In the genomic region with DNA sequence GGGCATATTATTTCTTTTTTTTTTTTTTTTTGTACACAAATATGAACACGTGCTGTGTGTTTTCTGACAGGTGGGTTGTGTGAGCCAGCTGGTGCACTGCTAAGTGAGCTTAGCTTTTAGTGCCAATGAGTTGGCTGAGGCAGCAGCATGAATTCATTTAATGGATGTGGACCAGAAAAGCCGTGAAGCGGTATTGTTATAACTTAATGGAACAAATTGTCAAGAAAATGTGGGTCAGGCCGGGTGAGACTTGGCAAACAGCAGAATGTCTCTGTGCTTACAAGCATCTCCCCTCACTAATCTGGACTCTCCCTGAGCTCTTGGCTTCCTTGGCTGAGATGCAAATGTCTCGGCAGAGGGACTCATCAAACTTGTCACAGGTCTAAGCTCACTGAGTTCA, we compare ENCODE assay signal across 11 mouse cellular contexts. TPM values are rescaled to one million over a fixed set of nuclear protein-coding genes. Genes with fewer than 3 reads are reported as not detected.
DNase-seq lines count a peak whose midpoint lies in the region; ATAC-seq and TF ChIP-seq lines count a peak whose summit lies in the region.
"Had no signal": no experiment of that assay in that cellular context is flagged by ENCODE, and none has a peak within 500 bp of the region (broad histone marks: within the 10 kb centered on the region; RNA-seq: fewer than 3 reads in every experiment).

No protein-coding gene starts in this region.

- H3K9ac ChIP-seq in midbrain, embryonic 14.5 days (replicated peaks; ENCODE audit: low read length): no peak overlapping the region
- H3K9ac ChIP-seq: embryonic facial prominence, embryonic 12.5 days; intestine, embryonic 15.5 days had no signal

- no peaks in the 10 kb centered on the region for H3K27me3 ChIP-seq in midbrain, embryonic 14.5 days (ENCODE audit: control insufficient read depth, insufficient read depth, low read length)
- H3K27me3 ChIP-seq in midbrain, embryonic 10.5 days (ENCODE audit: low read depth, poor library complexity, severe bottlenecking): peaks cover 10% of the 10 kb centered on the region; the same call in 1 of the 2 replicates
- H3K27me3 ChIP-seq: CH12.LX; embryonic facial prominence, embryonic 12.5 days; intestine, embryonic 15.5 days had no signal

- H3K9me3 ChIP-seq in midbrain, embryonic 14.5 days (ENCODE audit: control insufficient read depth, low read length): no peaks in the 10 kb centered on the region
- no peaks in the 10 kb centered on the region for H3K9me3 ChIP-seq in midbrain, embryonic 10.5 days (replicated peaks)
- H3K9me3 ChIP-seq: embryonic facial prominence, embryonic 12.5 days; intestine, embryonic 15.5 days had no signal

- no peak overlapping the region for H3K4me3 ChIP-seq in midbrain, embryonic 14.5 days (replicated peaks; ENCODE audit: low read depth, low read length)
- no peak overlapping the region for H3K4me3 ChIP-seq in midbrain, embryonic 10.5 days
- no peak overlapping the region for H3K4me3 ChIP-seq in layer of hippocampus, adult 2 months
- H3K4me3 ChIP-seq: embryonic facial prominence, embryonic 12.5 days; intestine, embryonic 15.5 days had no signal

- no peak for TF ChIP-seq CTCF in layer of hippocampus, adult 2 months (conservative IDR thresholded peaks at IDR 0.05)

- no peaks in the 10 kb centered on the region for H3K36me3 ChIP-seq in midbrain, embryonic 14.5 days (ENCODE audit: control insufficient read depth, insufficient read depth, low read length)
- H3K36me3 ChIP-seq in midbrain, embryonic 10.5 days: no peaks in the 10 kb centered on the region
- H3K36me3 ChIP-seq: embryonic facial prominence, embryonic 12.5 days; intestine, embryonic 15.5 days had no signal

- ATAC-seq in midbrain, embryonic 14.5 days (ENCODE audit: low FRiP score, low TSS enrichment): no peak
- ATAC-seq: intestine, embryonic 15.5 days had no signal

- DNase-seq in gastrocnemius, adult 18-20 months (ENCODE audit: low spot score): peak; percentile 15
- DNase-seq in gastrocnemius, adult 8-10 months (ENCODE audit: low spot score in 2 of 2): no peak
- DNase-seq in midbrain, embryonic 14.5 days: peak; percentile 52
- DNase-seq in midbrain, embryonic 10.5 days (ENCODE audit: low spot score): no peak
- peak; percentile 60 to 66 for DNase-seq in layer of hippocampus, adult 2 months (ENCODE audit: low spot score in 2 of 2)
- DNase-seq in right cerebral cortex, postnatal 10 days (ENCODE audit: low spot score in 2 of 2): peak; percentile 47 to 63
- DNase-seq in embryo, embryonic 10 days (ENCODE audit: low spot score): no peak
- DNase-seq in frontal cortex, postnatal 14 days (ENCODE audit: low spot score in 2 of 2): no peak

- no peak overlapping the region for H3K4me2 ChIP-seq in midbrain, embryonic 14.5 days (ENCODE audit: low read length)
- H3K4me2 ChIP-seq: embryonic facial prominence, embryonic 12.5 days; intestine, embryonic 15.5 days had no signal

- H3K27ac ChIP-seq in midbrain, embryonic 14.5 days (replicated peaks; ENCODE audit: low read depth, low read length): no peak overlapping the region
- no peak overlapping the region for H3K27ac ChIP-seq in midbrain, embryonic 10.5 days (replicated peaks)
- no peak overlapping the region for H3K27ac ChIP-seq in layer of hippocampus, adult 2 months
- H3K27ac ChIP-seq: embryonic facial prominence, embryonic 12.5 days; intestine, embryonic 15.5 days had no signal

- 31% methylated on average over 5 of the region's 5 CpGs for WGBS in midbrain, embryonic 14.5 days
- 59% methylated on average over 5 of the region's 5 CpGs for WGBS in midbrain, embryonic 10.5 days

- H3K4me1 ChIP-seq in midbrain, embryonic 14.5 days (ENCODE audit: control insufficient read depth, insufficient read depth, low read length): 0 out of 2 replicates have a peak, but pooled peaks cover 4% of the 10 kb centered on the region
- peaks cover 13% of the 10 kb centered on the region; the same call in 1 of the 2 replicates for H3K4me1 ChIP-seq in midbrain, embryonic 10.5 days

RNA-seq across cellular contexts. Expression of gene Trub1, which starts 7.7 kb away (rescaled TPM):
- 1 to 10 TPM; 4.1 to 5.1 TPM for total RNA-seq in gastrocnemius, adult 18-20 months (2021)
- 1 to 10 TPM; 2.6 to 4.7 (median 4.0) TPM for total RNA-seq in gastrocnemius, adult 8-10 months (2022)
- 13.1 and 15.6 TPM in 2 replicates for polyA plus RNA-seq in midbrain, embryonic 14.5 days (2014; fragmentation: Nextera tagmentation; extraction: Ambion mirVana)
- 22.5 and 22.7 TPM in 2 replicates for polyA plus RNA-seq in midbrain, embryonic 10.5 days (2016; fragmentation: Nextera tagmentation; extraction: Ambion mirVana)
- total RNA-seq in layer of hippocampus, adult 2 months (2021): 10 to 100 TPM; 17.6 to 17.9 TPM

Comparison
In these comparisons a context has a peak if more than half of its experiments do, and no peak if none do; other contexts are left out.
1. DNase-seq: peak in gastrocnemius, adult 18-20 months (single experiment), midbrain, embryonic 14.5 days (single experiment), layer of hippocampus, adult 2 months (2 of 2) and right cerebral cortex, postnatal 10 days (2 of 2); none in gastrocnemius, adult 8-10 months (0 of 2), midbrain, embryonic 10.5 days (single experiment), embryo, embryonic 10 days (single experiment) and frontal cortex, postnatal 14 days (0 of 2).